Comparison of ENCODE assay signal across 11 mouse cellular contexts in the genomic region with DNA sequence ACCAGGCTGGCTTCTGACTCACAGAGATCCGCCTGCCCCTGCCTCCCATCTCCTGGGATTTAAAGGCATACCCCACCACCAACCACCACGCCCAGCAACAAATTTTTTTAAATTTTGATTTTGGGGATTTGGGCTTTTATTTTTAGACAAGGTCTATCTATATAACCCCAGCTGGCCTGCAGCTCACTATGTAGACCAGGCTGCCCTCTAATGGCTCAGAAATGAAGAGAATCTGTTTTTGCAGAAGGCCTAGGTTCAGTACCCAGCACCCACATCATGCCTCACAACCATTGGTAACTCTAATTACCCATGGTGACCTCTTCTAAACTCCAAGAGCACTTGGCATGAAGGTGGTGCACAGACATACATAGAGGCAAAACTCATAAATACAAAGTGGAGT. TPM values are rescaled to one million over a fixed set of nuclear protein-coding genes. Genes with fewer than 3 reads are reported as not detected.
DNase-seq lines count a peak whose midpoint lies in the region; ATAC-seq and TF ChIP-seq lines count a peak whose summit lies in the region.
"Had no signal": no experiment of that assay in that cellular context is flagged by ENCODE, and none has a peak within 500 bp of the region (broad histone marks: within the 10 kb centered on the region; RNA-seq: fewer than 3 reads in every experiment).

No protein-coding gene starts in this region.

- H3K4me3 ChIP-seq in hindbrain, embryonic 15.5 days = peak overlapping the region; percentile 54; the same call in 1 of the 2 replicates
- H3K4me3 ChIP-seq in hindbrain, embryonic 10.5 days = no peak overlapping the region
- H3K4me3 ChIP-seq in ES-Bruce4 (ENCODE audit: low read depth, low read length) = no peak overlapping the region
- no peak overlapping the region for H3K4me3 ChIP-seq in midbrain, embryonic 15.5 days

- H3K9ac ChIP-seq in hindbrain, embryonic 15.5 days = no peak overlapping the region
- peak overlapping the region; percentile 69 for H3K9ac ChIP-seq in ES-Bruce4 (ENCODE audit: low read depth, poor library complexity, severe bottlenecking)
- no peak overlapping the region for H3K9ac ChIP-seq in midbrain, embryonic 15.5 days

- H3K4me2 ChIP-seq in hindbrain, embryonic 15.5 days = peak overlapping the region; percentile 69
- H3K4me2 ChIP-seq in midbrain, embryonic 15.5 days = peak overlapping the region; percentile 64

- TF ChIP-seq EP300 in ES-Bruce4 (IDR thresholded peaks at IDR 0.05; ENCODE audit: insufficient read depth, low read depth, low read length) = no peak

- H3K36me3 ChIP-seq in hindbrain, embryonic 15.5 days = no peaks in the 10 kb centered on the region
- no peaks in the 10 kb centered on the region for H3K36me3 ChIP-seq in hindbrain, embryonic 10.5 days
- peaks cover 3% of the 10 kb centered on the region; the same call in 1 of the 2 replicates for H3K36me3 ChIP-seq in ES-Bruce4 (ENCODE audit: control insufficient read depth, insufficient read depth, low read length, poor library complexity, severe bottlenecking)
- H3K36me3 ChIP-seq in midbrain, embryonic 15.5 days (replicated peaks) = no peaks in the 10 kb centered on the region

- H3K4me1 ChIP-seq in hindbrain, embryonic 15.5 days (replicated peaks) = 0 out of 2 replicates have a peak, but pooled peaks cover 5% of the 10 kb centered on the region
- peaks cover 12% of the 10 kb centered on the region for H3K4me1 ChIP-seq in hindbrain, embryonic 10.5 days (replicated peaks)
- no peaks in the 10 kb centered on the region for H3K4me1 ChIP-seq in ES-Bruce4 (ENCODE audit: control insufficient read depth, insufficient read depth, low read length)
- peaks cover 4% of the 10 kb centered on the region; the same call in 1 of the 2 replicates for H3K4me1 ChIP-seq in midbrain, embryonic 15.5 days

- H3K27me3 ChIP-seq in hindbrain, embryonic 15.5 days = no peaks in the 10 kb centered on the region
- no peaks in the 10 kb centered on the region for H3K27me3 ChIP-seq in hindbrain, embryonic 10.5 days (ENCODE audit: insufficient read depth, poor library complexity, severe bottlenecking)
- no peaks in the 10 kb centered on the region for H3K27me3 ChIP-seq in ES-Bruce4 (ENCODE audit: control insufficient read depth, insufficient read depth, low read length, poor library complexity, severe bottlenecking)
- H3K27me3 ChIP-seq in midbrain, embryonic 15.5 days (replicated peaks) = no peaks in the 10 kb centered on the region

- TF ChIP-seq POLR2A in ES-Bruce4 (IDR thresholded peaks at IDR 0.05; ENCODE audit: insufficient read depth, low read length) = no peak

- TF ChIP-seq CTCF in ES-Bruce4 (IDR thresholded peaks at IDR 0.05; ENCODE audit: low read depth, low read length) = no peak

- no peak overlapping the region for H3K27ac ChIP-seq in hindbrain, embryonic 15.5 days (replicated peaks)
- H3K27ac ChIP-seq in hindbrain, embryonic 10.5 days = no peak overlapping the region
- peak overlapping the region; percentile 91; the same call in 1 of the 2 replicates for H3K27ac ChIP-seq in ES-Bruce4 (ENCODE audit: insufficient read depth, low read length)
- no peak overlapping the region for H3K27ac ChIP-seq in midbrain, embryonic 15.5 days

- no peaks in the 10 kb centered on the region for H3K9me3 ChIP-seq in hindbrain, embryonic 15.5 days
- no peaks in the 10 kb centered on the region for H3K9me3 ChIP-seq in hindbrain, embryonic 10.5 days
- H3K9me3 ChIP-seq in ES-Bruce4 (replicated peaks; ENCODE audit: control insufficient read depth, insufficient read depth, low read length, poor library complexity, severe bottlenecking) = no peaks in the 10 kb centered on the region
- H3K9me3 ChIP-seq in midbrain, embryonic 15.5 days = no peaks in the 10 kb centered on the region

- no peak for ATAC-seq in hindbrain, embryonic 15.5 days (ENCODE audit: low FRiP score, low read depth)
- ATAC-seq in midbrain, embryonic 15.5 days (replicated peaks) = no peak
- no peak for ATAC-seq in inflammation-experienced regulatory T-cells, adult 6 months

- 94% methylated on average over 2 of the region's 2 CpGs for WGBS in hindbrain, embryonic 15.5 days
- WGBS in hindbrain, embryonic 10.5 days = 88% methylated on average over 2 of the region's 2 CpGs
- WGBS in midbrain, embryonic 15.5 days = 91% methylated on average over 2 of the region's 2 CpGs

- no peak for DNase-seq in hindbrain, embryonic 10.5 days (ENCODE audit: low spot score)
- peak; percentile 64 for DNase-seq in A20 (ENCODE audit: low read depth, low spot score)
- no peak for DNase-seq in adrenal gland, adult 2 months
- DNase-seq: gastrocnemius, postnatal 10 days; liver; spleen, adult 18-20 months had no signal

RNA-seq across cellular contexts. Expression of a gene that starts 0.9 kb away (rescaled TPM):
- polyA plus RNA-seq in hindbrain, embryonic 15.5 days (2015; fragmentation: Nextera tagmentation; extraction: Ambion mirVana) = 2.0 and 2.9 TPM in 2 replicates
- polyA plus RNA-seq in hindbrain, embryonic 10.5 days (2016; fragmentation: Nextera tagmentation; extraction: Ambion mirVana) = 6.0 and 6.2 TPM in 2 replicates
- polyA plus RNA-seq in ES-Bruce4 (2011; ENCODE audit: insufficient read depth, insufficient read length, low read depth, missing spikeins) = 12.1 and 19.4 TPM in 2 replicates
- 2.0 and 2.6 TPM in 2 replicates for polyA plus RNA-seq in midbrain, embryonic 15.5 days (2015; fragmentation: Nextera tagmentation; extraction: Ambion mirVana)
- 10 to 100 TPM; 16.0 to 28.0 (median 19.8) TPM for polyA plus RNA-seq in inflammation-experienced regulatory T-cells, adult 6 months (2017; shearing (Covaris generic))
- 10 to 100 TPM; 15.5 to 17.5 TPM for total RNA-seq in adrenal gland, adult 2 months (2021)
- polyA plus RNA-seq in adrenal gland, adult 2 months (2012; rRNA removed) = 16.0 and 18.9 TPM in 2 replicates

RNA-seq across cellular contexts. Expression of a gene that starts 26.0 kb away (rescaled TPM):
- 3.1 and 3.3 TPM in 2 replicates for polyA plus RNA-seq in hindbrain, embryonic 15.5 days (2015; fragmentation: Nextera tagmentation; extraction: Ambion mirVana)
- 0.09 and 0.20 TPM in 2 replicates for polyA plus RNA-seq in hindbrain, embryonic 10.5 days (2016; fragmentation: Nextera tagmentation; extraction: Ambion mirVana)
- not detected in 2 replicates for polyA plus RNA-seq in ES-Bruce4 (2011; ENCODE audit: insufficient read depth, insufficient read length, low read depth, missing spikeins)
- polyA plus RNA-seq in midbrain, embryonic 15.5 days (2015; fragmentation: Nextera tagmentation; extraction: Ambion mirVana) = 1.8 and 2.1 TPM in 2 replicates
- polyA plus RNA-seq in inflammation-experienced regulatory T-cells, adult 6 months (2017; shearing (Covaris generic)) = under 1 TPM in 2 of 3 experiments, not detected in 1; 0.09 to 0.13 TPM
- 1 to 10 TPM in 1 of 2 experiments, under 1 TPM in 1; 0.46 to 1.0 TPM for total RNA-seq in adrenal gland, adult 2 months (2021)
- 0.45 and 1.0 TPM in 2 replicates for polyA plus RNA-seq in adrenal gland, adult 2 months (2012; rRNA removed)
- total RNA-seq: hematopoietic stem cell, adult 5-6 weeks had no signal

RNA-seq across cellular contexts. Expression of a gene that starts 53.4 kb away (rescaled TPM):
- polyA plus RNA-seq in hindbrain, embryonic 15.5 days (2015; fragmentation: Nextera tagmentation; extraction: Ambion mirVana) = 110 and 111 TPM in 2 replicates
- polyA plus RNA-seq in hindbrain, embryonic 10.5 days (2016; fragmentation: Nextera tagmentation; extraction: Ambion mirVana) = 164 and 174 TPM in 2 replicates
- polyA plus RNA-seq in ES-Bruce4 (2011; ENCODE audit: insufficient read depth, insufficient read length, low read depth, missing spikeins) = 68.4 and 72.5 TPM in 2 replicates
- polyA plus RNA-seq in midbrain, embryonic 15.5 days (2015; fragmentation: Nextera tagmentation; extraction: Ambion mirVana) = 104 and 116 TPM in 2 replicates
- polyA plus RNA-seq in inflammation-experienced regulatory T-cells, adult 6 months (2017; shearing (Covaris generic)) = 10 to 100 TPM; 68.7 to 77.3 (median 74.3) TPM
- 10 to 100 TPM; 37.7 to 45.0 TPM for total RNA-seq in adrenal gland, adult 2 months (2021)
- 149 and 171 TPM in 2 replicates for polyA plus RNA-seq in adrenal gland, adult 2 months (2012; rRNA removed)

RNA-seq across cellular contexts. Expression of a gene that starts 53.5 kb away (rescaled TPM):
- polyA plus RNA-seq in hindbrain, embryonic 15.5 days (2015; fragmentation: Nextera tagmentation; extraction: Ambion mirVana) = 172 and 178 TPM in 2 replicates
- 384 and 423 TPM in 2 replicates for polyA plus RNA-seq in hindbrain, embryonic 10.5 days (2016; fragmentation: Nextera tagmentation; extraction: Ambion mirVana)
- 165 and 181 TPM in 2 replicates for polyA plus RNA-seq in ES-Bruce4 (2011; ENCODE audit: insufficient read depth, insufficient read length, low read depth, missing spikeins)
- polyA plus RNA-seq in midbrain, embryonic 15.5 days (2015; fragmentation: Nextera tagmentation; extraction: Ambion mirVana) = 190 and 191 TPM in 2 replicates
- polyA plus RNA-seq in inflammation-experienced regulatory T-cells, adult 6 months (2017; shearing (Covaris generic)) = 100 to 1,000 TPM in 1 of 3 experiments, 10 to 100 TPM in 2; 54.2 to 100 (median 91.0) TPM
- total RNA-seq in adrenal gland, adult 2 months (2021) = 10 to 100 TPM; 54.7 to 80.9 TPM
- polyA plus RNA-seq in adrenal gland, adult 2 months (2012; rRNA removed) = 20.9 and 27.1 TPM in 2 replicates

RNA-seq across cellular contexts. Expression of a gene that starts 59.4 kb away (rescaled TPM):
- polyA plus RNA-seq in hindbrain, embryonic 15.5 days (2015; fragmentation: Nextera tagmentation; extraction: Ambion mirVana) = 92.4 and 107 TPM in 2 replicates
- 59.0 and 63.9 TPM in 2 replicates for polyA plus RNA-seq in hindbrain, embryonic 10.5 days (2016; fragmentation: Nextera tagmentation; extraction: Ambion mirVana)
- polyA plus RNA-seq in ES-Bruce4 (2011; ENCODE audit: insufficient read depth, insufficient read length, low read depth, missing spikeins) = 90.3 and 95.5 TPM in 2 replicates
- polyA plus RNA-seq in midbrain, embryonic 15.5 days (2015; fragmentation: Nextera tagmentation; extraction: Ambion mirVana) = 101 and 111 TPM in 2 replicates
- polyA plus RNA-seq in inflammation-experienced regulatory T-cells, adult 6 months (2017; shearing (Covaris generic)) = 1 to 10 TPM; 4.4 to 6.6 (median 4.8) TPM
- 10 to 100 TPM; 56.7 to 69.6 TPM for total RNA-seq in adrenal gland, adult 2 months (2021)
- 120 and 125 TPM in 2 replicates for polyA plus RNA-seq in adrenal gland, adult 2 months (2012; rRNA removed)
